In the genomic region with DNA sequence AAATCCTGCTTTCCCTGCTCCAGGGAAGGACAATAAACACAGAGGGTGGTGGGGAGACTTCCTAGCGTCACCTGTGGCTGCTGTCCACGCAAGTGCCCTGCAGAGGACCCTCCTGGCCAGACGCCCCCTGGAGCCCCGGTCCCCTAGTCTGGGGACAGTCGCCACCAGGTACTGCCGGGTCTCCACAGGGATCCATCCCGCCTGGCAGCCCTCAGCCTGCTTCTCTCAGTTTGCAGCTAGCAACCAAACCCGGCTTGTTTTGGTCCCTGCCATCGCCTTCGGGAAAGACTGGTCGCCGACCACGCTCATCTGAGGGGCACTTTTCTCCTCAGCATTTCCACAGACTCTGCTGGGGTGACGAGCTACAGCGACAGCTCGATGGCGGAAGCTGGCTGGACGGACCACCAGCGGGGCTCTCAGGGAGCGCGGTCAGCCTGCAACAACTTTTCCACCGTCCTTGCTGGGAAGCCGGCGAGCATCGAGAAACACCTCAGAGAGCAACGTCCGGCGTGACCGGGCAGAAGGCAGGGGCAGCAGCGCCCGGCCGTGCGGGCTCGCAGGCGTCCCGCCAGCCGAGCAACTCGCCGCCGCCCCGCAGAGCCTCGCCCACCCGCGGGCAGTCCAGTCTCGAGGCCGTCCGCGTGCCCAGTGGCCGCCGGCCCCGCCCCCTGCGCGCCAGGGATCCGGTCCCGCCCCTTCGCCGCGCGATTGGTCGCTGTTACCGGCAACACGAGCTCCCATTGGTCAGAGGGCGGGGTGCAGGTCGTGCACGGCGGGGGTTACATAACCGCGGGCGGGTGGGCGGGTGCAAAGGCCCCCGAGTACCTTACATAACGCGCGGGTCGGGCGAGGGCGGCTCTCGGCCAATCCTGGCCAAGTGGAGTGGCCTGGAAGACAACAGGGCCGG, we compare ENCODE assay signal across 8 mouse cellular contexts. TPM values are rescaled to one million over a fixed set of nuclear protein-coding genes. Genes with fewer than 3 reads are reported as not detected.
DNase-seq lines count a peak whose midpoint lies in the region; ATAC-seq and TF ChIP-seq lines count a peak whose summit lies in the region.

A gene (minus strand): TSS at position 629 of the 907 bp plus-strand sequence.

- H3K27ac ChIP-seq in heart, embryonic 11.5 days (ENCODE audit: low read depth, low read length), result peak within 1 kb of the TSS; percentile 64
- peak within 1 kb of the TSS; percentile 49; the same call in 1 of the 2 replicates for H3K27ac ChIP-seq in kidney, embryonic 16.5 days (ENCODE audit: low read length)
- H3K27ac ChIP-seq in liver, adult 2 months (replicated peaks; ENCODE audit: insufficient read depth, low read depth, low read length), result peak within 1 kb of the TSS; percentile 90

- TF ChIP-seq POLR2A in brain, embryonic 14.5 days (IDR thresholded peaks at IDR 0.05; ENCODE audit: borderline replicate concordance, extremely low read depth, insufficient read depth, insufficient read length, poor library complexity, severe bottlenecking), result peak; percentile 73
- TF ChIP-seq POLR2A in liver, adult 2 months (IDR thresholded peaks at IDR 0.05; ENCODE audit: extremely low read depth, insufficient read depth, low read length), result peak; percentile 96
- TF ChIP-seq POLR2A in myocyte (IDR thresholded peaks at IDR 0.05; ENCODE audit: insufficient read length, low read depth), result peak; percentile 93

- H3K4me3 ChIP-seq in C2C12 (ENCODE audit: insufficient read depth, poor library complexity, severe bottlenecking) (peak within 1 kb of the TSS; percentile 41), myocyte (peak within 1 kb of the TSS; percentile 53)
- H3K4me3 ChIP-seq in erythroblast, embryonic 14.5 days (replicated peaks), result peak within 1 kb of the TSS; percentile 74
- peak within 1 kb of the TSS; percentile 67 for H3K4me3 ChIP-seq in heart, embryonic 11.5 days (ENCODE audit: low read depth, low read length)
- H3K4me3 ChIP-seq in kidney, embryonic 16.5 days (ENCODE audit: low read length), result peak within 1 kb of the TSS; percentile 66
- peak within 1 kb of the TSS; percentile 72 for H3K4me3 ChIP-seq in liver, adult 2 months (ENCODE audit: insufficient read depth, low read depth, low read length)

- under 1% methylated on average over 63 of the region's 79 CpGs for WGBS in heart, embryonic 11.5 days (ENCODE audit: insufficient replicate concordance)
- under 1% methylated on average over 66 of the region's 79 CpGs for WGBS in kidney, embryonic 16.5 days
- 1% methylated on average over 79 of the region's 79 CpGs for WGBS in liver, adult 2 months

- H3ac ChIP-seq in C2C12 (ENCODE audit: control insufficient read depth, insufficient read length, low read depth) (peak within 1 kb of the TSS; percentile 81), myocyte (ENCODE audit: control insufficient read depth, insufficient read length) (peak within 1 kb of the TSS; percentile 38)

- H3K36me3 ChIP-seq in C2C12 (ENCODE audit: control insufficient read depth, insufficient read depth) (peaks cover 26% of the 10 kb centered on the region), myocyte (ENCODE audit: control insufficient read depth, insufficient read depth) (peaks cover 7% of the 10 kb centered on the region)
- H3K36me3 ChIP-seq in erythroblast, embryonic 14.5 days (ENCODE audit: control insufficient read depth), result peaks cover 26% of the 10 kb centered on the region
- no peaks in the 10 kb centered on the region for H3K36me3 ChIP-seq in heart, embryonic 11.5 days (ENCODE audit: control insufficient read depth, insufficient read depth, low read length)
- H3K36me3 ChIP-seq in kidney, embryonic 16.5 days (ENCODE audit: insufficient read depth, low read length), result peaks cover 8% of the 10 kb centered on the region; the same call in 1 of the 2 replicates
- H3K36me3 ChIP-seq in liver, adult 2 months (ENCODE audit: control insufficient read depth, insufficient read depth, low read length), result peaks cover 33% of the 10 kb centered on the region
- H3K36me3 ChIP-seq in splenic B cell, adult 2 months (ENCODE audit: control insufficient read depth, insufficient read depth, low read length, poor library complexity, severe bottlenecking), result peaks cover 2% of the 10 kb centered on the region; the same call in 1 of the 2 replicates

- DNase-seq in brain, embryonic 14.5 days (ENCODE audit: low read depth), result peak; percentile 96
- DNase-seq in liver, adult 2 months (ENCODE audit: extremely low read depth, low read depth, low spot score), result peak; percentile 85
- peak; percentile 95 for DNase-seq in splenic B cell, adult 2 months (ENCODE audit: low read depth, low spot score)

- H3K79me3 ChIP-seq in C2C12 (ENCODE audit: low read depth), result no peaks in the 10 kb centered on the region

- H3K9ac ChIP-seq in heart, embryonic 11.5 days (ENCODE audit: low read depth, low read length), result peak within 1 kb of the TSS; percentile 74
- peak within 1 kb of the TSS; percentile 80 for H3K9ac ChIP-seq in kidney, embryonic 16.5 days (replicated peaks; ENCODE audit: low read length)
- peak within 1 kb of the TSS; percentile 81 for H3K9ac ChIP-seq in liver, adult 2 months (ENCODE audit: low read depth, low read length)

- no peaks in the 10 kb centered on the region for H3K27me3 ChIP-seq in C2C12 (ENCODE audit: control insufficient read depth, insufficient read depth, insufficient read length)
- peaks cover 8% of the 10 kb centered on the region for H3K27me3 ChIP-seq in erythroblast, embryonic 14.5 days (ENCODE audit: control insufficient read depth)
- no peaks in the 10 kb centered on the region for H3K27me3 ChIP-seq in heart, embryonic 11.5 days (ENCODE audit: control insufficient read depth, insufficient read depth, low read length)
- H3K27me3 ChIP-seq in kidney, embryonic 16.5 days (ENCODE audit: insufficient read depth, low read length), result 0 out of 2 replicates have a peak, but pooled peaks cover 2% of the 10 kb centered on the region
- H3K27me3 ChIP-seq in liver, adult 2 months (ENCODE audit: control insufficient read depth, insufficient read depth, low read length), result no peaks in the 10 kb centered on the region
- H3K27me3 ChIP-seq in myocyte (ENCODE audit: control insufficient read depth, insufficient read depth, insufficient read length), result no peaks in the 10 kb centered on the region
- no peaks in the 10 kb centered on the region; the same call in 1 of the 2 replicates for H3K27me3 ChIP-seq in splenic B cell, adult 2 months (ENCODE audit: control insufficient read depth, insufficient read depth, low read length, poor library complexity, severe bottlenecking)

- peaks cover 16% of the 10 kb centered on the region for H3K4me1 ChIP-seq in erythroblast, embryonic 14.5 days (ENCODE audit: control insufficient read depth)
- peaks cover 11% of the 10 kb centered on the region; the same call in 1 of the 2 replicates for H3K4me1 ChIP-seq in heart, embryonic 11.5 days (ENCODE audit: control insufficient read depth, insufficient read depth, low read length)
- H3K4me1 ChIP-seq in kidney, embryonic 16.5 days (ENCODE audit: insufficient read depth, low read length), result peaks cover 14% of the 10 kb centered on the region
- H3K4me1 ChIP-seq in liver, adult 2 months (ENCODE audit: control insufficient read depth, insufficient read depth, low read length), result peaks cover 7% of the 10 kb centered on the region; the same call in 1 of the 2 replicates

- H3K79me2 ChIP-seq in C2C12 (ENCODE audit: control insufficient read depth, insufficient read depth) (no peaks in the 10 kb centered on the region), myocyte (ENCODE audit: control insufficient read depth, insufficient read depth) (no peaks in the 10 kb centered on the region)
- H3K79me2 ChIP-seq in liver, adult 2 months (ENCODE audit: control insufficient read depth, insufficient read depth, low read length), result no peaks in the 10 kb centered on the region

- ATAC-seq in heart, embryonic 11.5 days (replicated peaks; ENCODE audit: insufficient number of reproducible peaks, low FRiP score, low TSS enrichment), result peak; percentile 97
- ATAC-seq in kidney, embryonic 16.5 days (ENCODE audit: low FRiP score, low TSS enrichment), result peak; percentile 98

- TF ChIP-seq CTCF in C2C12 (IDR thresholded peaks at IDR 0.05; ENCODE audit: control insufficient read depth, insufficient read depth, insufficient read length), result no peak
- no peak for TF ChIP-seq CTCF in brain, embryonic 14.5 days (IDR thresholded peaks at IDR 0.05; ENCODE audit: borderline replicate concordance, extremely low read depth, insufficient read depth, insufficient read length)
- no peak for TF ChIP-seq CTCF in liver, adult 2 months (IDR thresholded peaks at IDR 0.05; ENCODE audit: low read depth, low read length)

- H3K9me3 ChIP-seq in erythroblast, embryonic 14.5 days (ENCODE audit: control insufficient read depth, low read length), result no peaks in the 10 kb centered on the region
- no peaks in the 10 kb centered on the region for H3K9me3 ChIP-seq in heart, embryonic 11.5 days (replicated peaks; ENCODE audit: control insufficient read depth, low read length)
- no peaks in the 10 kb centered on the region for H3K9me3 ChIP-seq in kidney, embryonic 16.5 days (ENCODE audit: low read length)

- peak within 1 kb of the TSS; percentile 99 for H3K4me2 ChIP-seq in heart, embryonic 11.5 days
- peak within 1 kb of the TSS; percentile 99 for H3K4me2 ChIP-seq in kidney, embryonic 16.5 days (replicated peaks; ENCODE audit: low read depth, low read length)
- peak within 1 kb of the TSS; percentile 93 for H3K4me2 ChIP-seq in myocyte (ENCODE audit: low read depth)

TF ChIP-seq in C2C12, 6 proteins besides CTCF, POLR2A, EP300 and RAD21 (continues in another document):
- TF ChIP-seq USF1 (IDR thresholded peaks at IDR 0.05; ENCODE audit: low read depth), result no peak
- no peak for TF ChIP-seq FOSL1 (IDR thresholded peaks at IDR 0.05; ENCODE audit: insufficient read depth, low read length, poor library complexity, severe bottlenecking)
- TF ChIP-seq MYOD1 (IDR thresholded peaks at IDR 0.05; ENCODE audit: control insufficient read depth, insufficient read length, low read depth), result no peak
- no peak for TF ChIP-seq MYOG (IDR thresholded peaks at IDR 0.05; ENCODE audit: control insufficient read depth, extremely low read depth, insufficient read length)

TF ChIP-seq in myocyte, 11 proteins besides CTCF, POLR2A, EP300 and RAD21:
- TF ChIP-seq POLR2AphosphoS2 (IDR thresholded peaks at IDR 0.05; ENCODE audit: insufficient read length, low read depth) (peak; percentile 77), MAX (IDR thresholded peaks at IDR 0.05; ENCODE audit: low read depth) (no peak)

RNA-seq across cellular contexts. Expression of the gene that starts here (rescaled TPM):
- polyA plus RNA-seq in C2C12 (2012; fragmentation: generic; extraction: Trizol) (1.6 TPM), myocyte (2012; fragmentation: generic; extraction: Trizol) (2.1 TPM)
- polyA plus RNA-seq in brain, embryonic 14.5 days (2012; rRNA removed), result 4.1 and 4.2 TPM in 2 replicates
- 0.03 and 0.04 TPM in 2 replicates for polyA plus RNA-seq in erythroblast, embryonic 14.5 days (2012)
- polyA plus RNA-seq in heart, embryonic 11.5 days (2014; fragmentation: Nextera tagmentation; extraction: Ambion mirVana), result 6.6 and 6.7 TPM in 2 replicates
- polyA plus RNA-seq in kidney, embryonic 16.5 days (2015; fragmentation: Nextera tagmentation; extraction: Ambion mirVana), result 7.6 and 7.8 TPM in 2 replicates
- 23.2 and 28.9 TPM in 2 replicates for total RNA-seq in liver, adult 2 months (2014; rRNA removed)
- 1.6 and 4.0 TPM in 2 replicates for polyA plus RNA-seq in liver, adult 2 months (2012; rRNA removed)

Comparison
In these comparisons a context has a peak if more than half of its experiments do, and no peak if none do; other contexts are left out.
1. Peak in every context shown above with its lines: DNase-seq, ATAC-seq, H3K4me3 ChIP-seq and H3K27ac ChIP-seq.